Mouse (Mus musculus): ENCODE measurements around the gene Larp6. TPM values are rescaled to one million over a fixed set of nuclear protein-coding genes. Genes with fewer than 3 reads are reported as not detected.

Gene Larp6
- total and polyA plus RNA-seq, 3 experiments, result not detected

- TF ChIP-seq ZMIZ1 (IDR thresholded peaks at IDR 0.05; ENCODE audit: low read depth, low read length) (no peak), POLR2A (IDR thresholded peaks at IDR 0.05; ENCODE audit: control insufficient read depth in 1 of 2, insufficient read depth in 1 of 2, low read depth in 1 of 2, low read length in 2 of 2, poor library complexity in 1 of 2) (peak in 1 of 2 experiments; percentile 57; a peak in 1 of 4 replicates), SIN3A (IDR thresholded peaks at IDR 0.05; ENCODE audit: low read length) (peak; percentile 77), TBP (IDR thresholded peaks at IDR 0.05; ENCODE audit: low read depth, low read length) (no peak), TAL1 (IDR thresholded peaks at IDR 0.05; ENCODE audit: low read length) (no peak), CHD1 (IDR thresholded peaks at IDR 0.05; ENCODE audit: low read depth, low read length) (no peak), MAFK (IDR thresholded peaks at IDR 0.05; ENCODE audit: borderline replicate concordance, low read depth, low read length) (no peak), MYB (IDR thresholded peaks at IDR 0.05; ENCODE audit: low read depth, low read length) (no peak), CHD2 (IDR thresholded peaks at IDR 0.05; ENCODE audit: low read length) (no peak), RCOR1 (IDR thresholded peaks at IDR 0.05; ENCODE audit: low read depth, low read length) (peak; percentile 38; the same call in 1 of the 2 replicates), MXI1 (IDR thresholded peaks at IDR 0.05; ENCODE audit: low read depth, low read length) (peak; percentile 42; the same call in 1 of the 2 replicates), EP300 (IDR thresholded peaks at IDR 0.05; ENCODE audit: low read depth in 1 of 2, low read length in 2 of 2) (peak in 1 of 2 experiments; percentile 35; a peak in 1 of 4 replicates), TCF12 (IDR thresholded peaks at IDR 0.05; ENCODE audit: low read depth, low read length) (peak; percentile 20; the same call in 1 of the 2 replicates), MYC (IDR thresholded peaks at IDR 0.05; ENCODE audit: low read depth, low read length) (no peak), ETS1 (IDR thresholded peaks at IDR 0.05; ENCODE audit: low read depth, low read length) (peak; percentile 33; the same call in 1 of the 2 replicates), MAZ (IDR thresholded peaks at IDR 0.05; ENCODE audit: low read depth, low read length) (0 out of 2 replicates have a peak, but pooled peaks have one; percentile 24), BHLHE40 (IDR thresholded peaks at IDR 0.05; ENCODE audit: borderline replicate concordance, low read depth, low read length) (no peak), SMC3 (IDR thresholded peaks at IDR 0.05; ENCODE audit: low read depth, low read length) (no peak), ELF1 (IDR thresholded peaks at IDR 0.05; ENCODE audit: low read depth, low read length) (peak; percentile 84), NRF1 (IDR thresholded peaks at IDR 0.05; ENCODE audit: insufficient read depth, low read depth, low read length, poor library complexity, severe bottlenecking) (no peak), NELFE (IDR thresholded peaks at IDR 0.05; ENCODE audit: low read depth, low read length) (peak; percentile 44; the same call in 1 of the 2 replicates), JUND (IDR thresholded peaks at IDR 0.05; ENCODE audit: low read depth, low read length) (no peak), E2F4 (IDR thresholded peaks at IDR 0.05; ENCODE audit: borderline replicate concordance, low read depth, low read length) (peak; percentile 77; the same call in 1 of the 2 replicates), ZNF384 (IDR thresholded peaks at IDR 0.05; ENCODE audit: low read depth, low read length) (peak; percentile 90), HCFC1 (IDR thresholded peaks at IDR 0.05; ENCODE audit: low read depth, low read length) (peak; percentile 85), ZKSCAN1 (IDR thresholded peaks at IDR 0.05; ENCODE audit: low read depth, low read length) (no peak), USF2 (IDR thresholded peaks at IDR 0.05; ENCODE audit: borderline replicate concordance in 1 of 2, insufficient read depth in 1 of 2, low read depth in 1 of 2, low read length in 2 of 2) (no peak), GATA1 (IDR thresholded peaks at IDR 0.05; ENCODE audit: low read depth, low read length) (0 out of 2 replicates have a peak, but pooled peaks have one; percentile 15)
- Histone ChIP-seq H3K27me3 (ENCODE audit: control insufficient read depth in 1 of 2, insufficient read depth in 2 of 2, low read length in 2 of 2) (peaks cover 0 to 2% of the 10 kb centered on the region in 2 experiments; a peak in 1 of 4 replicates), H3K4me1 (ENCODE audit: control insufficient read depth in 1 of 2, insufficient read depth in 2 of 2, low read length in 2 of 2) (no peaks in the 10 kb centered on the region; a peak in 1 of 4 replicates), H3K9me3 (replicated peaks; ENCODE audit: insufficient read depth, low read length) (no peaks in the 10 kb centered on the region), H3K9ac (ENCODE audit: control insufficient read depth, low read depth, low read length, poor library complexity, severe bottlenecking) (peak within 1 kb of the TSS; percentile 76), H3K36me3 (ENCODE audit: control insufficient read depth in 1 of 2, insufficient read depth in 2 of 2, low read length in 2 of 2) (no peaks in the 10 kb centered on the region), H3K27ac (ENCODE audit: control insufficient read depth, low read depth, low read length) (peak within 1 kb of the TSS; percentile 32), H3K79me2 (ENCODE audit: control insufficient read depth, insufficient read depth, low read length, poor library complexity) (no peaks in the 10 kb centered on the region), H3K4me3 (ENCODE audit: control insufficient read depth in 1 of 2, insufficient read depth in 1 of 2, low read depth in 2 of 2, low read length in 2 of 2) (peak within 1 kb of the TSS; percentile 61)
- DNase-seq (ENCODE audit: low read depth, low spot score), result peak; percentile 93
Measured at GRCm38 (mm10) chr9:60687891-60688324, 24.9 kb upstream of the Larp6 start, which contains the start of gene Lrrc49. Gene Lrrc49 (minus strand): TSS chr9:60688158.
